Mouse (Mus musculus) bone marrow, adult 2 months (tissue): Measurements from ENCODE around the gene Mtch2.

ENCODE experiments used
- CTCF ChIP-seq: fragments of 200-500 bp; IDR thresholded peaks from 2 replicates; pipeline ENCODE4 v1.5.1; 2011; ENCODE audit warnings: low read length, control low read depth; ENCODE audit not compliant: control insufficient read depth, insufficient read depth
- POLR2A ChIP-seq: fragments of 200-500 bp; IDR thresholded peaks from 2 replicates; pipeline ENCODE4 v1.6.1; 2011; ENCODE audit warnings: low read depth, mild to moderate bottlenecking, control low read depth, low read length, borderline replicate concordance; ENCODE audit not compliant: control insufficient read depth

DNA sequence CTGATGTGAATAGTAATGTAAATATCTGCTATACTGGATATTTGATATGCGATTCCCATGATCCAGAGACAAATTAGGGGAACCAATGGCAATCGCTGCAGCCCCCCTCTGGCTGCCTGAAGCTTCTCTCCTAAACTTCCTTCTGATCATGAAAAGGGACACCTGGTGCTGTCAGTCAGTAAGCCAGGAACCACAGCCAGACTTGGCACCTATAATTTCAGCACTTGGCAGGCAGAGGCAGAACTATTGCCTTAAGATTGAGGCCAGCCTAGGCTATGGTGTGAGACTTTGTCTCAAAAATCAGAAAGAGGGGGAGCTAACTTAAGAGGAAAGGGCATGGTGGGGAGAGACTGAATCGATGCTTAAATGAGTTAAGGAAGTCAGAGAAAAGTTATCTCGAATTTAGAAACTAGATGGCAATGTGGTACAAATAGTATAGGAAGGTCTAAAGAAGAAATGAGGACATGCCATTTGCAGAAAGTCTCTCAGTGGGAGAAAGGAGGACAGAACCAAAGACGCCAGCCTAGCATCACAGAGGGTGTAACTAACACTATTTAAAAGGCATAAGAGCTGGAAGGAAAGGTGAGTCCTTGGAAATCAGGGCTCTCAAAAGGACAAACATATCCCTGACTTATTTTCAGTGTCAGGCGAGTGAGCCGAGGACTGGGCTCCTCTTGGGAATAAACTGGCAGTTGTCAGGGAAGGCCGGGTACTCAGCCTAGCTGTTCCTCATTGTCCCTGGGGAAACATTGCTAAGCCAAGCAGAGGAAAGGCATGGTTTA, 24.4 kb downstream of the Mtch2 start:
- no peak for TF ChIP-seq CTCF
- TF ChIP-seq POLR2A, result no peak
